Mouse (Mus musculus) megakaryocyte, embryonic 14.5 days (primary cell): ENCODE data around the gene 3425401B19Rik.

Experiments used
- FLI1 ChIP-seq: IDR thresholded peaks from 2 replicates; pipeline ENCODE4 v1.6.1; 2012; ENCODE audit warnings: low read length, inconsistent platforms, mixed read lengths
- GATA1 ChIP-seq: IDR thresholded peaks from 3 replicates; pipeline ENCODE4 v1.6.1; 2012; ENCODE audit warnings: mixed read lengths, low read length, inconsistent platforms, borderline replicate concordance

- no peak for TF ChIP-seq GATA1
- TF ChIP-seq FLI1 = no peak
Observed at GRCm38 (mm10) chr14:32638485-32638884, 46.6 kb downstream of the 3425401B19Rik start.
